Comparison of ENCODE assay signal across 13 mouse cellular contexts in the genomic region with DNA sequence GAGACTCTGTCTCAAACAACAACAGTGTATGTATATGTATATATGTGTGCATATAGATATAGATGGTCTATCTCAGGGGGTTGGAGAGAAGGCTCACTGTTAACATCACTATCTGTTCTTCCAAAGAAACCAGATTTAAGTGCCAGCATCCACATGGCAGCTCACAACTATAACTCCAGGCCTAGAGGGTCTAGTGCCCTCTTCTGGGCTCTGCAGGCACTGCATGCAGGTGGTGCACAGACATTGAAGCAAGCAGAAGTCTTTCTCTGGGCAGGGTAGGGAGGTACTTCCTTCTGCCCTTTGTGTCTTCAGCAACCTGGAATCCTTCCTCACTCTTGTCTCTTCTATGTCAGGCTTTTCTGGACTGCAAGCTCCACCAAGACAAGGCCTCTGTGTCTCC. TPM values are rescaled to one million over a fixed set of nuclear protein-coding genes. Genes with fewer than 3 reads are reported as not detected.
DNase-seq lines count a peak whose midpoint lies in the region; ATAC-seq and TF ChIP-seq lines count a peak whose summit lies in the region.
"Had no signal": no experiment of that assay in that cellular context is flagged by ENCODE, and none has a peak within 500 bp of the region (broad histone marks: within the 10 kb centered on the region; RNA-seq: fewer than 3 reads in every experiment).

No protein-coding gene starts in this region.

- intact Hi-C loops in left cerebral cortex, postnatal 25 days (cut with DNase I) = no loop called here

- H3K4me3 ChIP-seq in intestine, postnatal 0 days (ENCODE audit: low read depth, low read length) = no peak overlapping the region
- no peak overlapping the region for H3K4me3 ChIP-seq in intestine, embryonic 16.5 days (ENCODE audit: low read length)
- H3K4me3 ChIP-seq in midbrain, postnatal 0 days (ENCODE audit: low read depth, low read length) = no peak overlapping the region
- no peak overlapping the region for H3K4me3 ChIP-seq in midbrain, embryonic 13.5 days (replicated peaks)
- no peak overlapping the region for H3K4me3 ChIP-seq in ES-E14 (ENCODE audit: insufficient read depth in 1 of 2, low read depth in 1 of 2, low read length in 2 of 2, poor library complexity in 1 of 2, severe bottlenecking in 1 of 2)
- H3K4me3 ChIP-seq: embryonic facial prominence, embryonic 12.5 days; heart, embryonic 13.5 days; intestine, embryonic 15.5 days; neural tube, embryonic 13.5 days had no signal

- H3K9ac ChIP-seq in intestine, postnatal 0 days (ENCODE audit: low read depth, low read length) = no peak overlapping the region
- no peak overlapping the region for H3K9ac ChIP-seq in intestine, embryonic 16.5 days (ENCODE audit: low read depth, low read length)
- H3K9ac ChIP-seq in midbrain, postnatal 0 days (replicated peaks; ENCODE audit: low read length, poor library complexity, severe bottlenecking) = no peak overlapping the region
- H3K9ac ChIP-seq in midbrain, embryonic 13.5 days (replicated peaks) = no peak overlapping the region
- H3K9ac ChIP-seq in ES-E14 (ENCODE audit: insufficient read depth, low read depth, low read length, poor library complexity, severe bottlenecking) = no peak overlapping the region
- H3K9ac ChIP-seq: embryonic facial prominence, embryonic 12.5 days; heart, embryonic 13.5 days; intestine, embryonic 15.5 days; neural tube, embryonic 13.5 days had no signal

- in situ Hi-C loops in ES-E14 (cut with MboI; ENCODE audit: low sequenced_read_pairs in 2 of 2, unreplicated experiment in 2 of 2) = no loop called here

- H3K4me2 ChIP-seq in intestine, postnatal 0 days (replicated peaks; ENCODE audit: low read depth) = no peak overlapping the region
- H3K4me2 ChIP-seq in intestine, embryonic 16.5 days (ENCODE audit: low read depth, low read length) = no peak overlapping the region
- no peak overlapping the region for H3K4me2 ChIP-seq in midbrain, postnatal 0 days (ENCODE audit: low read depth, low read length, poor library complexity, severe bottlenecking)
- H3K4me2 ChIP-seq in midbrain, embryonic 13.5 days (replicated peaks) = no peak overlapping the region
- H3K4me2 ChIP-seq: embryonic facial prominence, embryonic 12.5 days; heart, embryonic 13.5 days; intestine, embryonic 15.5 days; neural tube, embryonic 13.5 days had no signal

- no peak for DNase-seq in midbrain, postnatal 0 days (ENCODE audit: low spot score)
- peak; percentile 47 for DNase-seq in ES-E14 (ENCODE audit: low read depth, low spot score)
- DNase-seq in lung, postnatal 36 days = peak; percentile 25
- no peak for DNase-seq in left cerebral cortex, postnatal 25 days (ENCODE audit: low spot score in 2 of 2)
- DNase-seq in left cerebral cortex, adult 11 months (ENCODE audit: low spot score) = no peak

- no peaks in the 10 kb centered on the region for H3K4me1 ChIP-seq in intestine, postnatal 0 days (replicated peaks; ENCODE audit: control insufficient read depth, insufficient read depth, low read length)
- peaks cover 4% of the 10 kb centered on the region for H3K4me1 ChIP-seq in intestine, embryonic 16.5 days (ENCODE audit: control insufficient read depth, insufficient read depth, low read length)
- H3K4me1 ChIP-seq in midbrain, postnatal 0 days (ENCODE audit: insufficient read depth, low read length) = peaks cover 24% of the 10 kb centered on the region
- H3K4me1 ChIP-seq in midbrain, embryonic 13.5 days (replicated peaks) = peaks cover 56% of the 10 kb centered on the region
- H3K4me1 ChIP-seq in ES-E14 (ENCODE audit: control insufficient read depth in 2 of 2, insufficient read depth in 2 of 2, low read length in 2 of 2, poor library complexity in 1 of 2) = peaks cover 12 to 31% of the 10 kb centered on the region in 2 experiments

- H3K27me3 ChIP-seq in intestine, postnatal 0 days (replicated peaks; ENCODE audit: control insufficient read depth, insufficient read depth, low read length) = no peaks in the 10 kb centered on the region
- H3K27me3 ChIP-seq in intestine, embryonic 16.5 days (replicated peaks; ENCODE audit: control insufficient read depth, insufficient read depth, low read length) = peaks cover 7% of the 10 kb centered on the region; the same call in 1 of the 2 replicates
- no peaks in the 10 kb centered on the region for H3K27me3 ChIP-seq in midbrain, postnatal 0 days (ENCODE audit: insufficient read depth, low read length)
- H3K27me3 ChIP-seq in midbrain, embryonic 13.5 days = peaks cover 11% of the 10 kb centered on the region
- H3K27me3 ChIP-seq: embryonic facial prominence, embryonic 12.5 days; intestine, embryonic 15.5 days had no signal

- H3K27ac ChIP-seq in intestine, postnatal 0 days (ENCODE audit: low read depth, low read length) = no peak overlapping the region
- no peak overlapping the region for H3K27ac ChIP-seq in intestine, embryonic 16.5 days (ENCODE audit: low read length)
- H3K27ac ChIP-seq in midbrain, postnatal 0 days (ENCODE audit: low read depth, low read length) = no peak overlapping the region
- H3K27ac ChIP-seq in midbrain, embryonic 13.5 days = no peak overlapping the region
- no peak overlapping the region for H3K27ac ChIP-seq in ES-E14 (ENCODE audit: insufficient read depth, low read depth, low read length, poor library complexity, severe bottlenecking)
- H3K27ac ChIP-seq: embryonic facial prominence, embryonic 12.5 days; heart, embryonic 13.5 days; intestine, embryonic 15.5 days; macrophage; neural tube, embryonic 13.5 days had no signal

- no peak for ATAC-seq in intestine, postnatal 0 days
- ATAC-seq in intestine, embryonic 16.5 days = no peak
- ATAC-seq in midbrain, postnatal 0 days (ENCODE audit: low FRiP score) = no peak
- no peak for ATAC-seq in midbrain, embryonic 13.5 days
- ATAC-seq: intestine, embryonic 15.5 days had no signal

- no peaks in the 10 kb centered on the region for H3K36me3 ChIP-seq in intestine, postnatal 0 days (ENCODE audit: control insufficient read depth, insufficient read depth)
- H3K36me3 ChIP-seq in intestine, embryonic 16.5 days (ENCODE audit: control insufficient read depth, insufficient read depth, low read length) = no peaks in the 10 kb centered on the region
- H3K36me3 ChIP-seq in midbrain, postnatal 0 days (ENCODE audit: insufficient read depth, low read length) = no peaks in the 10 kb centered on the region
- no peaks in the 10 kb centered on the region for H3K36me3 ChIP-seq in midbrain, embryonic 13.5 days
- no peaks in the 10 kb centered on the region for H3K36me3 ChIP-seq in ES-E14 (ENCODE audit: control insufficient read depth, insufficient read depth, low read length, poor library complexity, severe bottlenecking)
- H3K36me3 ChIP-seq: embryonic facial prominence, embryonic 12.5 days; heart, embryonic 13.5 days; intestine, embryonic 15.5 days; neural tube, embryonic 13.5 days had no signal

- H3K9me3 ChIP-seq in intestine, postnatal 0 days (ENCODE audit: control insufficient read depth) = no peaks in the 10 kb centered on the region
- no peaks in the 10 kb centered on the region for H3K9me3 ChIP-seq in intestine, embryonic 16.5 days (ENCODE audit: control insufficient read depth, low read length)
- no peaks in the 10 kb centered on the region for H3K9me3 ChIP-seq in midbrain, postnatal 0 days (ENCODE audit: low read length)
- H3K9me3 ChIP-seq in midbrain, embryonic 13.5 days = no peaks in the 10 kb centered on the region
- no peaks in the 10 kb centered on the region for H3K9me3 ChIP-seq in ES-E14 (ENCODE audit: control insufficient read depth, insufficient read depth, low read depth, low read length)
- H3K9me3 ChIP-seq: embryonic facial prominence, embryonic 12.5 days; intestine, embryonic 15.5 days; neural tube, embryonic 13.5 days had no signal

- TF ChIP-seq CTCF in intestine, postnatal 0 days (IDR thresholded peaks at IDR 0.05; ENCODE audit: low read depth) = peak; percentile 65
- TF ChIP-seq CTCF in midbrain, postnatal 0 days (IDR thresholded peaks at IDR 0.05) = peak; percentile 75

TF ChIP-seq in ES-E14, 5 proteins besides CTCF, POLR2A, EP300 and RAD21:
- no peak for TF ChIP-seq CHD2 (IDR thresholded peaks at IDR 0.05; ENCODE audit: low read depth, low read length)
- no peak for TF ChIP-seq ZC3H11A (IDR thresholded peaks at IDR 0.05; ENCODE audit: borderline replicate concordance, low read depth, low read length)
- TF ChIP-seq HCFC1 (IDR thresholded peaks at IDR 0.05; ENCODE audit: borderline replicate concordance, insufficient read depth, low read length) = no peak
- no peak for TF ChIP-seq MAFK (IDR thresholded peaks at IDR 0.05; ENCODE audit: insufficient read depth, low read depth, low read length)
- no peak for TF ChIP-seq ZNF384 (IDR thresholded peaks at IDR 0.05; ENCODE audit: low read depth, low read length)

RNA-seq across cellular contexts. Expression of gene Gm11733, which starts 50.1 kb away (rescaled TPM):
- polyA plus RNA-seq in intestine, postnatal 0 days (2015; fragmentation: Nextera tagmentation; extraction: Ambion mirVana) = not detected in 2 replicates
- 0.05 TPM in 1 of 2 replicates, not detected in the other for polyA plus RNA-seq in intestine, embryonic 16.5 days (2015; fragmentation: Nextera tagmentation; extraction: Ambion mirVana)
- 0.38 TPM in 1 of 2 replicates, not detected in the other for total RNA-seq in midbrain, postnatal 0 days (2014; rRNA removed)
- 0.07 TPM in 1 of 2 replicates, not detected in the other for polyA plus RNA-seq in midbrain, postnatal 0 days (2015; fragmentation: Nextera tagmentation; extraction: Ambion mirVana)
- polyA plus RNA-seq in midbrain, embryonic 13.5 days (2015; fragmentation: Nextera tagmentation; extraction: Ambion mirVana) = not detected in 2 replicates
- total RNA-seq in ES-E14 (2012; rRNA removed) = not detected in 2 replicates
- not detected for total RNA-seq in left cerebral cortex, postnatal 25 days (2021)
- polyA plus RNA-seq: embryonic facial prominence, embryonic 12.5 days; heart, embryonic 13.5 days; intestine, embryonic 15.5 days; macrophage; neural tube, embryonic 13.5 days had no signal

Comparison
In these comparisons a context has a peak if more than half of its experiments do, and no peak if none do; other contexts are left out.
1. DNase-seq: peak in ES-E14 (single experiment) and lung, postnatal 36 days (single experiment); none in midbrain, postnatal 0 days (single experiment), left cerebral cortex, postnatal 25 days (0 of 2) and left cerebral cortex, adult 11 months (single experiment).